Mouse (Mus musculus) MEL (cell line): ENCODE measurements around the gene Fam172a.

ENCODE experiments used
- CTCF ChIP-seq, 3 experiments: IDR thresholded peaks in 2 of 3; conservative IDR thresholded peaks in 1 of 3; 2 replicates each; pipeline ENCODE4 v1.5.1; 2011 to 2012; ENCODE audit warnings: low read length in 3 of 3, low read depth in 2 of 3, mild to moderate bottlenecking in 2 of 3, improper control_type of control experiment in 1 of 3, inconsistent platforms in 1 of 3, mixed read lengths in 1 of 3, moderate library complexity in 1 of 3; ENCODE audit not compliant: control insufficient read depth in 1 of 3, insufficient read depth in 1 of 3, poor library complexity in 1 of 3, severe bottlenecking in 1 of 3
- EP300 ChIP-seq, 2 experiments: IDR thresholded peaks; 2 replicates each; pipeline ENCODE4 v1.6.1; 2011; ENCODE audit warnings: improper control_type of control experiment in 2 of 2, low read length in 2 of 2, low read depth in 1 of 2, mild to moderate bottlenecking in 1 of 2
- JUND ChIP-seq: IDR thresholded peaks from 2 replicates; pipeline ENCODE4 v1.6.1; 2011; ENCODE audit warnings: low read depth, mild to moderate bottlenecking, improper control_type of control experiment, low read length
- MEF2A ChIP-seq: IDR thresholded peaks from 2 replicates; pipeline ENCODE4 v1.6.1; 2014; ENCODE audit warnings: low read depth, mild to moderate bottlenecking, inconsistent platforms, low read length, improper control_type of control experiment; ENCODE audit not compliant: poor library complexity, insufficient replicate concordance, severe bottlenecking; ENCODE audit errors: extremely low read depth
- POLR2A ChIP-seq, 2 experiments: IDR thresholded peaks; 2 replicates each; pipeline ENCODE4 v1.6.1; 2011 to 2012; ENCODE audit warnings: low read length in 2 of 2, mild to moderate bottlenecking in 2 of 2, control low read depth in 1 of 2, improper control_type of control experiment in 1 of 2, low read depth in 1 of 2, moderate library complexity in 1 of 2; ENCODE audit not compliant: control insufficient read depth in 1 of 2, insufficient read depth in 1 of 2, poor library complexity in 1 of 2
- TAL1 ChIP-seq: IDR thresholded peaks from 2 replicates; pipeline ENCODE4 v1.6.1; 2012; ENCODE audit warnings: mild to moderate bottlenecking, inconsistent platforms, low read length, moderate library complexity, mixed read lengths
- TBP ChIP-seq: IDR thresholded peaks from 2 replicates; pipeline ENCODE4 v1.8.0; 2011; ENCODE audit warnings: low read depth, low read length, improper control_type of control experiment
- TCF12 ChIP-seq: IDR thresholded peaks from 2 replicates; pipeline ENCODE4 v1.6.1; 2014; ENCODE audit warnings: low read depth, mild to moderate bottlenecking, inconsistent platforms, low read length, improper control_type of control experiment, moderate library complexity
- UBTF ChIP-seq: IDR thresholded peaks from 2 replicates; pipeline ENCODE4 v1.6.1; 2012; ENCODE audit warnings: low read depth, mild to moderate bottlenecking, inconsistent platforms, low read length, improper control_type of control experiment, moderate library complexity, borderline replicate concordance; ENCODE audit not compliant: insufficient read depth
- USF1 ChIP-seq: IDR thresholded peaks from 2 replicates; pipeline ENCODE4 v1.6.1; 2014; ENCODE audit warnings: low read depth, mild to moderate bottlenecking, inconsistent platforms, low read length, improper control_type of control experiment, moderate library complexity
- ZKSCAN1 ChIP-seq: IDR thresholded peaks from 2 replicates; pipeline ENCODE4 v1.6.1; 2012; ENCODE audit warnings: low read depth, mild to moderate bottlenecking, inconsistent platforms, low read length, improper control_type of control experiment, moderate library complexity

GRCm38 (mm10) chr13:78094352-78094751 lies 392.5 kb downstream of the Fam172a start:
- TF ChIP-seq TAL1: no peak
- no peak for TF ChIP-seq POLR2A (IDR thresholded peaks at IDR 0.05; ENCODE audit: control insufficient read depth in 1 of 2, insufficient read depth in 1 of 2, low read depth in 1 of 2, low read length in 2 of 2, poor library complexity in 1 of 2)
- peak; percentile 12 to 40 (median 26); a peak in 4 of 6 replicates for TF ChIP-seq CTCF (IDR thresholded peaks at IDR 0.05 in 2 of 3, conservative IDR thresholded peaks at IDR 0.05 in 1 of 3; ENCODE audit: control insufficient read depth in 1 of 3, insufficient read depth in 1 of 3, low read depth in 2 of 3, low read length in 3 of 3, poor library complexity in 1 of 3, severe bottlenecking in 1 of 3)
- no peak for TF ChIP-seq USF1
- no peak for TF ChIP-seq JUND
- TF ChIP-seq UBTF: no peak
- no peak for TF ChIP-seq TBP
- TF ChIP-seq TCF12: no peak
- no peak for TF ChIP-seq MEF2A
- no peak for TF ChIP-seq ZKSCAN1
- no peak for TF ChIP-seq EP300 (IDR thresholded peaks at IDR 0.05; ENCODE audit: low read depth in 1 of 2, low read length in 2 of 2)
